Mouse (Mus musculus) induced T-regulatory cell, adult 2 months (primary cell): ENCODE results near the gene Fam20c.
A peak's percentile ranks its signal among the peaks of the same experiment; 100 is the strongest.

Experiments used
- DNase-seq: peaks from one replicate; pipeline ENCODE4 v3.0.0-alpha.2; 2012; ENCODE audit warnings: low read depth

Fam20c gene

DNA sequence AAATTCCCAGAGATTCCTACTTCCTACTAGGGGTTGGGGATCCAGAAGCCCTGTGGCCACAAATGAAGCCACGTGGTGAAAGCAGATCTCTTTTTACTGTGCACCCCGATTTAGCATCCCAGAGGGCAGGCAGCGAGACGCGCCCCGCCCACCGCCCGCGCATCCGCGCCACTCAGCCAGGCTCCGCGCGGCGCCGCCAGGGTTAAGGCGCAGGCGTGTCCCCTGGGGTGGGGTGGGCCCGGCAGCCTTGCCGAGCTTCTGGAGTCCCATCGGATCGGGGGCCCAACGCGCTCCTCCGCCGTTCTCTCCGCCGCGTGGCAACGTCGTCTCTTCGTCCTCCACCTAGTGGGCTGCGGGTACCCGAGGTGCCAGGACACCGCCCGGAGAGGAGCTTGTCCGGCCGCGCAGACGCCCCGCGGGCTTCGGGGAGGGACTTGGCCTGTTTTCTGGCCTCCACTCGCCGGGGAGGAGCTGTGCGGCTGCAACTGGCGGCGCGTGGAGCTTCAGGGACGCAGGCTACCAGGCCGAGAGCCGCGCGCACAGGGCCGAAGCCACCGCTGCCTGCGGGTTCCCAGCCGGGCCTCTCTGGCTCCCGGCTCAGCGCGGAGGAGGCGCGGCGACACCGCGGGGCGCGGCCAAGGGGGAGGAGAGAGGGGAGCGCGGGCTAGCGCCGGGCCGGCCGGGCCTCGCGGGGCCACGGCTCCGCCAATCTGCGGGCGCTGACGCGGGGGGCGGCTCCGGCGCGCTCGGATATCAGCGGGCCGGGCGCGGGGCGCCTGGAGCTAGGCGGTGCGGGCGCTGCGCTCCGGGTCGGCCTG, at the start of gene Fam20c:
TSS of gene Fam20c (plus strand) at position 212 of the 818 bp plus-strand sequence.
- DNase-seq, result peak; percentile 4

DNA sequence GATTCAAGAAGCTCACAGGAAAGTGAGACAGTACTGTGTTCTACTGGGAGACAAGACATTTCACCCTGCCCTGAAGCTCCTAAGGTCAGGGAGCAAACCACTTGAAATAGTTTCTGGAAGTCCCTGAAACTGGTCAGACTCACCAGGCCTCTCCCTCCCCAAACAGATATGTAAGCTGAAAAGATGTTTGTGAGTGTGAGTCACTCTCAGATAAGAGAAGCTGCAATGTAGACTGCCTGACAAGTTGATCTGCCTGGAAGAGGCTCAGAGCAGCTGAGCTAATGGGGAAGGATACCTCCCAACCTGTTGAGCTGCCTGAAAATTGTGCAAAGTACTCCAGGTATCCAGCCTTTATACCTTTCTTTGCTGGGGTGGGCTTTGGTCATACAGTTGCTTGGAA, 46.9 kb upstream of the Fam20c start:
- no peak for DNase-seq

DNA sequence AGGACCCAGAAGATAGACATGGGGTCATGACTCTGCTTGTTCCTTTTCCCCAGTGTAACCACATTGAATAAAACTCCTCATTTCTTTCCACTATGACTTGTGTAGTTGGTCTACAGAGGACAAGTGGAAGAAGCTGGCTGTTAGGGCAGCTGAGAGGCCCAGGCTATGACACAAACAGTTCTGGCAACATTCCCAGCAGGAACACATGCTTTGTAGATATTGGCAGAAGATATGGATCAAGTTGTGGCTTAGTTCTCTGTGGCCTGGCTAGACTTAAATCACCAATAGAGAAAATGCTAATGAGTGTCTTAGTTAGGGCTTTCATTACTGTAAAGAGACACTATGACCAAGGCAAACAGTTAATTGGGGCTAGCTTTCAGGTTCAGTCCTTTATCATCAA, 45.7 kb upstream of the Fam20c start:
- DNase-seq, result no peak

DNA sequence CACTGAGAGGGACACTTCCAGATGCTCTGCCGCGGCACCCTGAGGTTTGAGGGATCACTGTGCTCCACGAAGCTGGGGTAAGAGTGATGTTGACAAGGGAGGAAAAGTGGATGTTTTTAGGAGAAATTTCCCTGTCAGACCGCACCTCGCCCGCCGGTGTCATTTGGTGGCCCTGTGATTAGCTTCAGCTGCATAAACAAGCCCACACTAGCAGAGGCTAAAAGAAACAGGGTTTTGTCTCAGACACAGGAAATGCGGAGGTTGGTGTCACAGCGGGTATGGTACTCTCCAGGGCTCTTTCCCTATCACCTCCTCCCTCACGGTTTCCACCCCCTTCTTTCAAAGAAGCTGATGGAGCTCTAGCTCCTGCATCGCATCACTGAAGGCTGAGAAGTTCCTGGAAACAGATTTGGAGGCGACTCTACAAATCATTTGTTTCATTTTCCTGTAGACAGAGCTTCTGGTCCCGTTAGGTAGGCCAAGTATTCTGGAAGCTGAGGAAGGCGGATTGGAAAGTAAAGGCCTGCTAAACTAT, 38.7 kb upstream of the Fam20c start:
- DNase-seq, result no peak

DNA sequence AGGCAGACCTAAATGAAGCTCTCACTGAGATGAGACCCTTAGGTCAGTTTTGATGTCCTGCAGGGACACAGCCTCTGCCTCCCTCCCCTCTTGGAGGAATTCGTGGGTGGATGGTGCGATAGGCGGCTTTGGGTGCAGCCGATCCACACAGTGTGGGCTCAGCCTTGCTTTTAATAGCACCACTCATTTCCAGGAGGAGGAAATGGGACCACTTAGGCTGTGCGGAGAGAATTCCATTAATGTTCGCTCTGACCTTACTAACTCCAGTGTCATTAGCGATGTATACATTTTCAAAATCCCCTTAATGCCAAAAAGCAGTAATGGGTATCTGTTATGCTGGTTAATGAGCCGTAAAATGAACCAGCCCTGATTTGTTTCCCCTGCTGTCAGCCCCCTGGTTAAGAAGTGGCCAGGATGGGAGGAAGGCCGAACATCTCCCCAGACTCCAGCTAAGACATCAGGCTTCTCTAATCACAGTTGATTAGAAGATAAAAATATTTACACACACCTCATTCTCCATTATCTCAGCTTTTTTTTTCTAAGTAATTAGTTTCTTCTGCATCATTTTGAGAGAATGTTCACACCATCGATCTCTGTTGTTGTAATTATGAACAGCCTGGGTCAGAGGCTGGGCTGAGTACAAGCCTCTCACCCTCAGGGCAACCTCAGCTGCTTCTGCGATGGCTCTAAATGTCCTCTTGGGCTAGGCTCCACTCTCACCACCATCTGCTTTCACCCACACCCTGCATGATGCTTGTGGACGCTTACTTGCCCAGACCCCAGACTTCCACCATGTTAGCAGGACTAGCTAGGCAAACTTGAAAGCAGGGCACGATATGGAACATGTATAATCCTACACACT, 33.8 kb upstream of the Fam20c start:
- no peak for DNase-seq

DNA sequence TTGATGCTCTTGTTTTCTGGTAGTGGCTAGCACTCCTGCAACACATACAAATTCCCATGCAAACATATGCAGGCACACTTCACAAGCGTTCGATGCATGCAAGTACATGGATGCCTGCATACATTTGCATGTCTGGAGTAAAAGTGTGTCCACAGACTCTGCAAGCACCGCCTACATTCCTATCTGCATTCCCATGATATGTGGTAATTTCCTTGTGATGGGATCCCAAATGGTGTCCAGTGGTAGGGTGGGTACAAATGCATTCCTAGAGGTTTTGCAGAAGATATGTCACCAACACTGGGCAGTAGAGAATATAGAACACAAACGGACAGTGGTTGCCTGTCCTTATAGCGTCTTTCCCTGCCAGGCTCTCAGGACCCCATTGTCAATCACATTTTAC, 29.9 kb upstream of the Fam20c start:
- DNase-seq, result no peak

DNA sequence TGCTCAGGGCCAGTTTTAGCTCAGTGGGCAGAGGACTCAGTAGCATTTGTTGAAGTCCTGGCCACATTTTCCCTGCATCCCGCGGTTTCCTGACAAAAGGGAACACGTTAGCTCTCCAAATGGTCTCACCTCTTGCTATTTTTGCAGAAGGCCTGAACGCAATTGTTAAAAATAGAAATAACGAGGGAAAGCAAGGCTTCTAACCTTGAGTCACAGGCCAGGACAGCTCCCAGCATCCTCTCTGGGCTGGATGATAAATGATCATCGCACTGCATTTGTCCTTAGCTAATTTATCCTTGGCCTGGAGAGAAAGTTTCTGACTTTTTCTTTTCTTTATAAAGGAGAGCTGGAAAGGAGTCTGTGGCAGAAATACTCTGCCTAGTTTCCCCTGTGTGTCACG, 29.2 kb upstream of the Fam20c start:
- no peak for DNase-seq

DNA sequence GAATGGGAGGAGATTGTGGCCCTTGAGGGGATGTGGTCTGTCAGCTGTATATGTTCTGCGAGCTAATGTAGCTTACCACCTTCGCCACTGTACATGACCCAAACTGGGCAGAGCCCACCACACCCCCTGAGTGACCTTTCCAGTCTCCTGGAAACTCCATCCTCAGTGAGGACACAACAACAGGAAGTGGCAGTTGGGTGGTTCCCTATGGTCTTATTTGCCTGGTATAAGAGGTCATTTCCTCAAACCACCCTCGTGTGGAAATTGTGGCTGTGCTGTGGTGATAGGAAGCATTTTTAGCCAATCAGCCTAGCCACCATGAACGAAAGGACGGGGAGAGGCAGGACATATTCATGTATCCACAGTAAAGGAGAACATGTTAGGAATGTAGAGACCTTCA, 23.5 kb upstream of the Fam20c start:
- no peak for DNase-seq

DNA sequence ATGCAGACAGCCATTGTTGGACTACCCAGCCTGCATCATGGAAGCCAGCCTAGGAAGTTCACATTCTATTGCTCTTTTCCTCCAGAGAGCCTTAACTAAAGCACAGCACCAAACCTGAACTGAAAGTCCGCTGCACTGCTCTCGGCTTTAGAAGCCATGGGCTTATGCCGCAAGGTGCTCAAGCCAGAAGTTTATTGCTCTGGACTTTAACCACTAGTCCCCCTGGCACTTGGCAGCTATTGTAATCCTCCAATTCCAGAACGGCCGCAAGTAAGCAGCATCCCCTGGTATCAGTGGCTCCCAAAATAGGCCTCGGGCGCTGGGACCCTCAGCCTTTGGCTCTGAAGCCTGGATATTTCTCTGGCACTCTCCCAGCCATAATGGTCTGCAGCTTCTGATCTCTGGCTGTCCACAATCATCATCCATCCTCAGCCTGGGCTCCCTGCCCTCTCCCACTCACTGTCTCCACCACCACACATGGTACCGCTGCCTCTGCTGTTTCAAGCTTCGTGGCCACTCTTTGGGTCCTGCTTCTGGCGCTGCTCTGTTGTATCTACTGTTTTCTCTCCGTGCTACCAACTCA, 20.9 kb upstream of the Fam20c start:
- DNase-seq, result no peak

DNA sequence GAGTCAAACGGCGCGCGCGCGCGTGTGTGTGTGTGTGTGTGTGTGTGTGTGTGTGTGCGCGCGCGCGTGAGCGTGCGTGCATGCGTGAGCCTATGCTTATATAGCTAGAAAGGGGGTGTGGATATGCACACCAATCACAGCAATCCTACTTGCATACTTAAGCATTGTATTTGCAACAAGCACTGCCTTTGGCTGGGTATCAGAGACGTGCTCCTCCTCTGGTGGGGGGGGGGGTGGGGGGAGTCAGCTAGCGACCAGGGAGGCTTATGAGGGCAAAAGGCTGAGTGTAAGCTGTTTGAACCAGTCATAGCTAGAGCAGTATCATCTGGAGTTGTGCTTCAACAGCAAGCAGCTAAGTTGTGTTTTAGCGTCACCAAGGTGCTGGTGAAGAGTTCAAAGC, 20.3 kb upstream of the Fam20c start:
- DNase-seq, result no peak

DNA sequence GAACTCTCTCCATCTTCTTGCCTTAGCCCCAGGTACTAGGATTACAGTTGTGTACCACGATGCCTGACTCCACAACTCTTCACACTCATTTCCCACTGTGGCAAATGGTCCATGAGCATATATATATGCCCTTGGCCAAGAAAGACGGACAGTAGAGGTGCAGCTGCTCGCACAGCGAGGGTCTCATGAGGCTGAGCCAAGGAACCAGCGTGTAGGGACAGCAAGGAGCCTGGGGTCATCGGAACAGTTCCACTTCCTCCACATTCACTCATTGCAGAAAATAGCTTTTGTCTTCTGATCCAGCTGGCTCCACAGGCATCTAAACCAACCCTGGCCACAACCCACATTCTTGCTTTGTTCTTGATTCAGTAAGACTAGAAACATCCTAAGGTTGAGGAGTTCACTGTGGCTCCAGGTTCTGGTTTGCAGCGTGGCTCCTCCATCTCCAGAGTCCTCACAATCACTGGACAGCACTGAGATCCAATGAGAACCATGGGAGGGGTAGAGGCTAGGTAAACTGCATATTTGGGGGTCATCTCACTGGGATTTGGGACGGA, 19.0 kb upstream of the Fam20c start:
- no peak for DNase-seq

DNA sequence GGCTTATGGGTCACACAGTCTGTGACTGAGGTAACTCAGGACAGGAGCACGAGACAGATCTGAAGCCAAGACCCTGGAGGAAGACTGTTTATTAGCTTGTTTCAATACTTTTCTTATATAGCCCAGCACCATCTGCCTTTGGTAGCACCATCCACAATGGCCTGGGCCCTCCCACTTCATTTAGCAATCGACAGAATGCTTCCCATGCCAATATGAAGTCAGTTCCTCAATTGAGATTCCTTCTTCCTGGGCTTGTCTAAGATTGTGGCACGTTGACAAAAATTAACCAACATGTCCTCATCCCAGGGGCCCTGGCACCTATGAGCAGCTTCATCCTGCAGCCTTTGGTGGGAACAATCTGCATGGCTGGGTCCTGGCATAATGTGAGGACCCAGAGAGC, 14.2 kb upstream of the Fam20c start:
- no peak for DNase-seq

DNA sequence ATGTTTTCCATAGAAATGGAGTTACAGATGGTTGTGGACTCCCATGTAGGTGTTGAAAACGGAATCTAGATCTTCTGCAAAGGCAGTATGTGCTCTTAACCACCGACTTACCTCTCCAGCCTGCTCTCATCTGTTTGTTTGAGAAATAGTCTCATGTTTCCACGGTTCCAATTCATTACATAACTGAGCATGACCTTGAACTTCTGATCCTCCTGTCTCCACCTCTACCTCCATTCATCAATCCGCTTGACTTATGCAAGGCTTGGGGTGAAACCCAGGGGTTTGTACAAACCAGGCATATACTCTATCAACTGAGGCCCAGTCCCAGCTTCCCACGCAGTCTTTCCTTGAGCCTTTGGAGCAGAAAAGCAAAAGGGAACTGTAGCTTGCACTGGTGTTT, 12.8 kb upstream of the Fam20c start:
- DNase-seq, result no peak

DNA sequence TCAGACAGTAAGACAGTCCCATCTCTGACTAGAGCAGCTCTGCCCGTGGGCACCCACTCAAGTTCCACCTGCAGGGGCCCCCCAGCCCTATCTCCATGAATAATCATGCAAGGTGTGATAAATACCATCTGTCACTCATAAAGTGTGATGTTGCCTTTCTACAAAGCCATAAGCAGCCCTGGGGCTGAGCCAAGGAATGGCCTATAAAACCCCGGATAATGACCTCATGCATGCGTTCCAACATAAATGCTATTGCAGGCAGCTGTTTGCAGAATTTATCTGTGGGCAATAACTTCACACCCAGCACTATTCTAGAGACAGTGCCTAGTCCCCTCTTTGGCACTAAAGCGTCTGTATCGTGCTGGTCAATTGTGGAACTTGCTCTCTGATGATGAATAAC, 12.0 kb upstream of the Fam20c start:
- no peak for DNase-seq

DNA sequence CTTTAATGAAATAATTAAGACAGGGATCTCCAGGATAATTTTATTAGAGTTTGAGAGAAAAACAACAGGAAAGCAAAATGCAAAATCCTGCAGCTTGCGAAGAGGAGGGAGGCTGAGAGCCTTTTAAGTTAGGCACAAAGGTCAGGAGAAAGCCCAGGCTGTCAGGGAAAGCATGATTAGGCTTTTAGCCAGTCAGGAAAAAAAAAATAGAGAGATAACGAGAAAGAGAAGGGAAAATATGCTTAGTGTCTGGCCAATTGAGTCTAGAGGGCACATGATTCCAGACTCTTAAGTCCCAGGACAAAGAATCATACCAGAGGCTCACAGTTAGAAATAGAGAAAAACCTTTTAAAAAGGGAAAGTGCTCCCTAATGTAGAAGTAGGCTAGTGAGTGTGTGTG, 10.7 kb upstream of the Fam20c start:
- DNase-seq, result no peak

DNA sequence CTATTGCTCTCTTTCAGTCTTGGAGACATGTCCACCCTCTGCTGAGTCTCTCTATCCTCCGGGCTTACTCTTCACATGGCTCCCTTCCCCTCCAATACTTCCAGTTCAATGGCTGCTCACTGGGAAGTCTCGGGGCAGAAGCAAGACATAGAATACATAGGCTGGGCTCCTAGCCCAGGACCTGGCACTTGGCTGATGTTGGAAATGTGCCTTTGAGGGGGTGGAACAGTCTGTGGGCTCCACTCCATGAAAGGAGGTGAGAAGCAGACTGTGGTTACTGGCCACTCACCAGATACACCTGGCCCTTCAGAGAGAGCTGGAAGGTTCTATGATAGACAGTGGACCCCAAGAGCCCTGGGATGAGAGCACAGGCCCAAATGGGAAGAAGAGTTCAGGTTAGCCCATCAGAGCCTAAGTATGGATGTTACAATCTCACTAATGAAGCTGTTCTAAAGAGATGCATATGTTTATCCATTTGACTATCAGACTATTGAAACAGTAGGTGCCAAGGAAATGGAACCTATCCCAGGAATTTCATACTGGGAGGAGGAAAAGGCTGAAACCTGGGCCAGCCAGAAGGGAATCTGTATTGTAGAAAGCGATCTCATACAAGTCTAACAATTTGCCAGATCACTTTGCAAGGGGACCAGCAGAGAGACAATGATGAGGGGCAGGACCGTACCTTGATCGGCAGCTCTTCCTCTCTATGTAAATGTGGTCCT, 8.8 kb upstream of the Fam20c start:
- DNase-seq, result no peak

DNA sequence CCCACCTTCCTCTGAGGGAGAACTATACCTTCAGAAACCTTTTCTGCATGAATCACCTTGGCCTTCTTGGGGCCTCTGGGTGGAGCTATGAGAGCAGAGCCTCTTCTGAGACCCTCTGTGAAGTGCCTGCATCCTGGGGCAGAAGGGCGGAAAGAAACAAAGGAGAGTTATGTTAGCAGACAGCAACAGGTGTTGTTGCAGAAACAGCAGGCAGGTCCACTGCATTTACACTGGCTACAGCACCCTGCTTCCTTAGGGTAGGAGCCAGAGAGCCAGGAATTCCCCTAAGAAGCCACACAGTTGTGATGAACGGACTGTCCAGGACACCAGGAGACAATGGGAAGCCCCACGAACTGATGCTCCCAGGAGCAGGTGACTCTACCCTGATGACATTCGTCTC, 1.0 kb upstream of the Fam20c start:
- DNase-seq, result no peak

DNA sequence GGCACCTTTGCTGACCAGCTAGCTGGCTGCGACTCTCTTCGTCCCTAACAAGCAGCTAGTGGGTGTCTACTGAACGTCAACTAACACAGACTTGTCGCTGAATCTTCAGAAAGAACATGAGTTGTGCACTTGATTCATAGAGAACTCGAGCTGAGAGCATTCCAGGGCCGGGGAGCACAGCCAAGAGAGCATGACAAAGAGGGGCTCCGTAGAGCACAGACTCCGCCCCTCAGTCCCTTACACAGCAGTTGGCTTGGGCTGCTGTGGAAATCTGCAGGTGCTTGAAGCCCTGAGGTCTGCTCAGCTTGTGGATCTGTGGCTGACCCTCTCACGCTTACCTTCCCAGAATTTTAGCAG, 390 bp upstream of the Fam20c start:
- DNase-seq, result no peak

DNA sequence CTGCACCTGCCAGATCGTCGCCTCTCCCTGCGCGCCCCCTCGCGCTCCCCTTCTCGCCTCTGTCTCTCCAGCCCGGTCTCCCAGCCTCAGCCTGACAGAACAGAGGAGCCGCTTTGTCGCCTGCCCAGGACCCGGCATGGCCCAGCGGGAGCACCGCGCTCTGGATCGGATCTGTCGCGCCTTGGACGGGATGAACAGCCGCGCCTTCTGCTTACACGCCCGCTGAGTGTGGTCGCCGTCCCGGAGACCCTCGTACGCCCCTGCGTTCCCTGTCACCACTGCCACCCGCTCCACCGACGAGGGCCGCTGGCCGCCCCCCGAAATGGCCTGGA, 773 bp downstream of the Fam20c start:
- DNase-seq, result no peak

DNA sequence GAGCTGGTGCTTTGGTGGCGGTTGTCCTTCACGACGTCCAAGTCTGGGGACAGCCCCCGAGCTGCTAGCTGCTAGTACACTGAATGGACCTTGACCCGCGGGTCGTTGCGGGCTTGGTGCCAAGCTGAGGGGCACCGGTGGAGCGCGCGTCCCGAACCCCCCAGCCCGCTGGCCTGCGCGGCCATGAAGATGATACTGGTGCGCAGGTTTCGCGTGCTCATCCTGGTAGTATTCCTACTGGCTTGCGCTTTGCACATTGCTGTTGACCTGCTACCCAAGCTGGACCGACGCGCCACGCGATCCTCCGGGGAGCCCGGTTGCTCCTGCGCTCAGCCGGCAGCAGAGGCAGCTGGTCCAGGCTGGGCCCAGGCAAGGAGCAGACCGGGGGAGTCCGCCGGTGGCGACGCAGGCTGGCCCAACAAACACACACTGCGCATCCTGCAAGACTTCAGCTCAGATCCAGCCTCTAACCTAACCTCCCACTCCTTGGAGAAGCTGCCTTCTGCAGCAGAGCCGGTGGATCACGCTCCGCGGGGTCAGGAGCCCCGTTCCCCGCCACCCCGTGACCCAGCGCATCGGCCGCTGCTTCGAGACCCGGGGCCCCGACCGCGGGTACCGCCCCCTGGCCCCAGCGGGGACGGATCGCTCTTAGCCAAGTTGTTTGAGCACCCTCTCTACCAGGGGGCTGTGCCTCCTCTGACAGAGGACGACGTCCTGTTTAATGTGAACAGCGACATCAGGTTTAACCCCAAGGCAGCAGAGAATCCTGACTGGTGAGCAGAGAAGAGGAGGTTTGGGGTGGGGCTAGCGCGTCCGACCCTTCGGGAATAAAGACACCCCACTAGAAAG, 1.4 kb downstream of the Fam20c start:
- DNase-seq, result no peak
